Mouse (Mus musculus) telencephalon, adult 2 months (tissue): ENCODE results near the gene Cd160.
A peak's percentile ranks its signal among the peaks of the same experiment; 100 is the strongest.

ENCODE experiments used
- DNase-seq: peaks from one replicate; pipeline ENCODE4 v3.0.0-alpha.2; 2011; ENCODE audit warnings: low read depth, low spot score

Cd160 gene

GRCm38 (mm10) chr3:96829856-96830255 is 705 bp upstream of the Cd160 start:
- no peak for DNase-seq

- no peak for DNase-seq
Measured at GRCm38 (mm10) chr3:96828308-96828864, 765 bp downstream of the Cd160 start.

- DNase-seq: no peak
Measured at GRCm38 (mm10) chr3:96825261-96825660, 3.9 kb downstream of the Cd160 start.

- no peak for DNase-seq
Measured at GRCm38 (mm10) chr3:96824614-96825013, 4.5 kb downstream of the Cd160 start.

GRCm38 (mm10) chr3:96823701-96824100 is 5.5 kb downstream of the Cd160 start:
- no peak for DNase-seq

GRCm38 (mm10) chr3:96821581-96821980 is 7.6 kb downstream of the Cd160 start:
- no peak for DNase-seq

- DNase-seq: no peak
Measured at GRCm38 (mm10) chr3:96820116-96820915, 8.8 kb downstream of the Cd160 start.

GRCm38 (mm10) chr3:96814342-96814741 is 14.8 kb downstream of the Cd160 start:
- DNase-seq: no peak

- no peak for DNase-seq
Measured at GRCm38 (mm10) chr3:96813591-96814244, 15.4 kb downstream of the Cd160 start.

GRCm38 (mm10) chr3:96813106-96813505 is 16.0 kb downstream of the Cd160 start:
- peak; percentile 18 for DNase-seq

- DNase-seq: peak; percentile 42
Measured at GRCm38 (mm10) chr3:96812395-96813091, 16.6 kb downstream of the Cd160 start.

- no peak for DNase-seq
Measured at GRCm38 (mm10) chr3:96811232-96811631, 17.9 kb downstream of the Cd160 start.

- no peak for DNase-seq
Measured at GRCm38 (mm10) chr3:96808651-96809050, 20.5 kb downstream of the Cd160 start.

GRCm38 (mm10) chr3:96808136-96808535 is 21.0 kb downstream of the Cd160 start:
- DNase-seq: no peak

GRCm38 (mm10) chr3:96802214-96802613 is 26.9 kb downstream of the Cd160 start:
- DNase-seq: no peak

- DNase-seq: no peak
Measured at GRCm38 (mm10) chr3:96800254-96800653, 28.9 kb downstream of the Cd160 start.

- DNase-seq: no peak
Measured at GRCm38 (mm10) chr3:96788506-96788905, 40.6 kb downstream of the Cd160 start.

- no peak for DNase-seq
Measured at GRCm38 (mm10) chr3:96787784-96788183, 41.4 kb downstream of the Cd160 start.

GRCm38 (mm10) chr3:96782236-96782635 is 46.9 kb downstream of the Cd160 start:
- no peak for DNase-seq

- no peak for DNase-seq
Measured at GRCm38 (mm10) chr3:96777120-96777519, 52.0 kb downstream of the Cd160 start.

GRCm38 (mm10) chr3:96772949-96773348 is 56.2 kb downstream of the Cd160 start:
- no peak for DNase-seq

GRCm38 (mm10) chr3:96769971-96770370 is 59.2 kb downstream of the Cd160 start:
- DNase-seq: no peak
